23 mouse cellular contexts compared by ENCODE assay signal in genomic region chr1:164292040-164292439, GRCm38 (mm10). TPM values are rescaled to one million over a fixed set of nuclear protein-coding genes. Genes with fewer than 3 reads are reported as not detected.
DNase-seq lines count a peak whose midpoint lies in the region; ATAC-seq and TF ChIP-seq lines count a peak whose summit lies in the region.
"Had no signal": no experiment of that assay in that cellular context is flagged by ENCODE, and none has a peak within 500 bp of the region (broad histone marks: within the 10 kb centered on the region; RNA-seq: fewer than 3 reads in every experiment).

No protein-coding gene starts in this region.

- no peak overlapping the region for H3K9ac ChIP-seq in intestine, postnatal 0 days (ENCODE audit: low read depth, low read length)
- H3K9ac ChIP-seq in intestine, embryonic 15.5 days: no peak overlapping the region
- no peak overlapping the region for H3K9ac ChIP-seq in liver, postnatal 0 days (replicated peaks)
- no peak overlapping the region for H3K9ac ChIP-seq in liver, embryonic 12.5 days
- H3K9ac ChIP-seq: embryonic facial prominence, embryonic 15.5 days; heart, embryonic 15.5 days; hindbrain, embryonic 15.5 days had no signal

- H3K27me3 ChIP-seq in intestine, postnatal 0 days (replicated peaks; ENCODE audit: control insufficient read depth, insufficient read depth, low read length): no peaks in the 10 kb centered on the region
- no peaks in the 10 kb centered on the region for H3K27me3 ChIP-seq in intestine, embryonic 15.5 days (replicated peaks)
- H3K27me3 ChIP-seq in liver, postnatal 0 days (ENCODE audit: insufficient read depth, low read length): no peaks in the 10 kb centered on the region
- H3K27me3 ChIP-seq in liver, embryonic 12.5 days (replicated peaks): no peaks in the 10 kb centered on the region
- H3K27me3 ChIP-seq: embryonic facial prominence, embryonic 15.5 days; heart, embryonic 15.5 days; hindbrain, embryonic 15.5 days had no signal

- DNase-seq in liver, postnatal 0 days: no peak
- DNase-seq in MN1 (ENCODE audit: low spot score): peak; percentile 26
- peak; percentile 20 for DNase-seq in brain, adult 2 months (ENCODE audit: low read depth, low spot score)
- DNase-seq in thymus, postnatal 4 days: no peak
- DNase-seq: adrenal gland, postnatal 14 days; cerebellum, adult 18-20 months; cerebellum, postnatal 10 days; embryo, embryonic 11 days; gastrocnemius, postnatal 36 days; heart, adult 11 months had no signal

- H3K27ac ChIP-seq in intestine, postnatal 0 days (ENCODE audit: low read depth, low read length): no peak overlapping the region
- no peak overlapping the region for H3K27ac ChIP-seq in intestine, embryonic 15.5 days
- no peak overlapping the region for H3K27ac ChIP-seq in liver, postnatal 0 days (ENCODE audit: low read depth)
- H3K27ac ChIP-seq in liver, embryonic 12.5 days: no peak overlapping the region
- H3K27ac ChIP-seq: embryonic facial prominence, embryonic 15.5 days; forebrain, embryonic 10.5 days; heart, embryonic 15.5 days; hindbrain, embryonic 10.5 days; hindbrain, embryonic 15.5 days had no signal

- no peaks in the 10 kb centered on the region for H3K4me1 ChIP-seq in intestine, postnatal 0 days (replicated peaks; ENCODE audit: control insufficient read depth, insufficient read depth, low read length)
- no peaks in the 10 kb centered on the region for H3K4me1 ChIP-seq in intestine, embryonic 15.5 days (replicated peaks)
- H3K4me1 ChIP-seq in liver, postnatal 0 days (ENCODE audit: insufficient read depth): no peaks in the 10 kb centered on the region
- no peaks in the 10 kb centered on the region for H3K4me1 ChIP-seq in liver, embryonic 12.5 days
- H3K4me1 ChIP-seq: embryonic facial prominence, embryonic 15.5 days; forebrain, embryonic 10.5 days; heart, embryonic 15.5 days; hindbrain, embryonic 15.5 days had no signal

- H3K4me3 ChIP-seq in intestine, postnatal 0 days (ENCODE audit: low read depth, low read length): no peak overlapping the region
- no peak overlapping the region for H3K4me3 ChIP-seq in intestine, embryonic 15.5 days (replicated peaks)
- no peak overlapping the region for H3K4me3 ChIP-seq in liver, postnatal 0 days (ENCODE audit: low read depth, low read length)
- no peak overlapping the region for H3K4me3 ChIP-seq in liver, embryonic 12.5 days
- H3K4me3 ChIP-seq: embryonic facial prominence, embryonic 15.5 days; erythroblast, embryonic 14.5 days; forebrain, embryonic 10.5 days; heart, embryonic 15.5 days; hindbrain, embryonic 10.5 days; hindbrain, embryonic 15.5 days had no signal

- WGBS in intestine, postnatal 0 days: 86% methylated on average over 5 of the region's 5 CpGs
- 86% methylated on average over 5 of the region's 5 CpGs for WGBS in intestine, embryonic 15.5 days
- WGBS in liver, postnatal 0 days (ENCODE audit: insufficient replicate concordance): 81% methylated on average over 5 of the region's 5 CpGs
- 78% methylated on average over 5 of the region's 5 CpGs for WGBS in liver, embryonic 12.5 days (ENCODE audit: insufficient replicate concordance)

- H3K4me2 ChIP-seq in intestine, postnatal 0 days (replicated peaks; ENCODE audit: low read depth): no peak overlapping the region
- no peak overlapping the region for H3K4me2 ChIP-seq in intestine, embryonic 15.5 days (replicated peaks)
- no peak overlapping the region for H3K4me2 ChIP-seq in liver, postnatal 0 days (ENCODE audit: low read depth, low read length)
- no peak overlapping the region for H3K4me2 ChIP-seq in liver, embryonic 12.5 days
- H3K4me2 ChIP-seq: embryonic facial prominence, embryonic 15.5 days; heart, embryonic 11.5 days; heart, embryonic 15.5 days; hindbrain, embryonic 15.5 days had no signal

- H3K9me3 ChIP-seq in intestine, postnatal 0 days (ENCODE audit: control insufficient read depth): no peaks in the 10 kb centered on the region
- H3K9me3 ChIP-seq in intestine, embryonic 15.5 days: no peaks in the 10 kb centered on the region
- no peaks in the 10 kb centered on the region for H3K9me3 ChIP-seq in liver, postnatal 0 days (ENCODE audit: low read length)
- H3K9me3 ChIP-seq in liver, embryonic 12.5 days (replicated peaks): no peaks in the 10 kb centered on the region
- H3K9me3 ChIP-seq: embryonic facial prominence, embryonic 15.5 days; forebrain, embryonic 10.5 days; heart, embryonic 15.5 days; hindbrain, embryonic 10.5 days; hindbrain, embryonic 15.5 days had no signal

- peak; percentile 39 for TF ChIP-seq CTCF in intestine, postnatal 0 days (IDR thresholded peaks at IDR 0.05; ENCODE audit: low read depth)
- peak; percentile 19; the same call in 1 of the 2 replicates for TF ChIP-seq CTCF in liver, postnatal 0 days (IDR thresholded peaks at IDR 0.05; ENCODE audit: low read depth)

- no peak for ATAC-seq in intestine, postnatal 0 days
- no peak for ATAC-seq in intestine, embryonic 15.5 days
- ATAC-seq in liver, postnatal 0 days: no peak
- no peak for ATAC-seq in liver, embryonic 12.5 days
- ATAC-seq: activated CD4-positive, CD25-positive, alpha-beta regulatory T cell, adult 4 months; forebrain, embryonic 14.5 days; inflammation-experienced regulatory T-cells, adult 6 months had no signal

- no peak for TF ChIP-seq EP300 in liver, postnatal 0 days (IDR thresholded peaks at IDR 0.05; ENCODE audit: low read depth)

- H3K36me3 ChIP-seq in intestine, postnatal 0 days (ENCODE audit: control insufficient read depth, insufficient read depth): peaks cover 31% of the 10 kb centered on the region
- H3K36me3 ChIP-seq in intestine, embryonic 15.5 days: peaks cover 11% of the 10 kb centered on the region; the same call in 1 of the 2 replicates
- peaks cover 29% of the 10 kb centered on the region for H3K36me3 ChIP-seq in liver, postnatal 0 days (replicated peaks; ENCODE audit: insufficient read depth, low read length)
- peaks cover 50% of the 10 kb centered on the region for H3K36me3 ChIP-seq in liver, embryonic 12.5 days

RNA-seq across cellular contexts. Expression of gene Nme7, which starts 11.9 kb away (rescaled TPM):
- 17.7 and 18.0 TPM in 2 replicates for polyA plus RNA-seq in intestine, postnatal 0 days (2015; fragmentation: Nextera tagmentation; extraction: Ambion mirVana)
- polyA plus RNA-seq in intestine, embryonic 15.5 days (2015; fragmentation: Nextera tagmentation; extraction: Ambion mirVana): 35.0 and 35.2 TPM in 2 replicates
- 7.2 and 7.6 TPM in 2 replicates for polyA plus RNA-seq in liver, postnatal 0 days (2015; fragmentation: Nextera tagmentation; extraction: Ambion mirVana)
- polyA plus RNA-seq in liver, embryonic 12.5 days (2016; fragmentation: Nextera tagmentation; extraction: Ambion mirVana): 11.9 and 13.4 TPM in 2 replicates

RNA-seq across cellular contexts. Expression of gene Blzf1, which starts 15.2 kb away (rescaled TPM):
- polyA plus RNA-seq in intestine, postnatal 0 days (2015; fragmentation: Nextera tagmentation; extraction: Ambion mirVana): 16.7 and 17.2 TPM in 2 replicates
- polyA plus RNA-seq in intestine, embryonic 15.5 days (2015; fragmentation: Nextera tagmentation; extraction: Ambion mirVana): 23.6 and 25.7 TPM in 2 replicates
- 9.6 and 9.7 TPM in 2 replicates for polyA plus RNA-seq in liver, postnatal 0 days (2015; fragmentation: Nextera tagmentation; extraction: Ambion mirVana)
- 14.8 and 15.8 TPM in 2 replicates for polyA plus RNA-seq in liver, embryonic 12.5 days (2016; fragmentation: Nextera tagmentation; extraction: Ambion mirVana)

RNA-seq across cellular contexts. Expression of gene Ccdc181, which starts 16.7 kb away (rescaled TPM):
- 5.2 and 6.0 TPM in 2 replicates for polyA plus RNA-seq in intestine, postnatal 0 days (2015; fragmentation: Nextera tagmentation; extraction: Ambion mirVana)
- polyA plus RNA-seq in intestine, embryonic 15.5 days (2015; fragmentation: Nextera tagmentation; extraction: Ambion mirVana): 8.0 and 8.1 TPM in 2 replicates
- 2.6 and 2.7 TPM in 2 replicates for polyA plus RNA-seq in liver, postnatal 0 days (2015; fragmentation: Nextera tagmentation; extraction: Ambion mirVana)
- 5.2 and 5.3 TPM in 2 replicates for polyA plus RNA-seq in liver, embryonic 12.5 days (2016; fragmentation: Nextera tagmentation; extraction: Ambion mirVana)

RNA-seq across cellular contexts. Expression of gene Slc19a2, which starts 43.2 kb away (rescaled TPM):
- 5.0 and 5.1 TPM in 2 replicates for polyA plus RNA-seq in intestine, postnatal 0 days (2015; fragmentation: Nextera tagmentation; extraction: Ambion mirVana)
- polyA plus RNA-seq in intestine, embryonic 15.5 days (2015; fragmentation: Nextera tagmentation; extraction: Ambion mirVana): 11.6 and 14.2 TPM in 2 replicates
- polyA plus RNA-seq in liver, postnatal 0 days (2015; fragmentation: Nextera tagmentation; extraction: Ambion mirVana): 31.1 and 31.4 TPM in 2 replicates
- 24.9 and 26.6 TPM in 2 replicates for polyA plus RNA-seq in liver, embryonic 12.5 days (2016; fragmentation: Nextera tagmentation; extraction: Ambion mirVana)

Comparison
In these comparisons a context has a peak if more than half of its experiments do, and no peak if none do; other contexts are left out.
1. DNase-seq: peak in MN1 (single experiment) and brain, adult 2 months (single experiment); none in liver, postnatal 0 days (single experiment) and thymus, postnatal 4 days (single experiment).